Comparison of ENCODE assay signal across 13 mouse cellular contexts in genomic region chr2:93175278-93175677, GRCm38 (mm10). TPM values are rescaled to one million over a fixed set of nuclear protein-coding genes. Genes with fewer than 3 reads are reported as not detected.
DNase-seq lines count a peak whose midpoint lies in the region; ATAC-seq and TF ChIP-seq lines count a peak whose summit lies in the region.
"Had no signal": no experiment of that assay in that cellular context is flagged by ENCODE, and none has a peak within 500 bp of the region (broad histone marks: within the 10 kb centered on the region; RNA-seq: fewer than 3 reads in every experiment).

No protein-coding gene starts in this region.

- no peak for TF ChIP-seq CTCF in intestine, postnatal 0 days (IDR thresholded peaks at IDR 0.05; ENCODE audit: low read depth)
- TF ChIP-seq CTCF in stomach, postnatal 0 days (IDR thresholded peaks at IDR 0.05; ENCODE audit: low read depth): no peak

- no peaks in the 10 kb centered on the region for H3K9me3 ChIP-seq in intestine, embryonic 15.5 days
- no peaks in the 10 kb centered on the region for H3K9me3 ChIP-seq in intestine, postnatal 0 days (ENCODE audit: control insufficient read depth)
- no peaks in the 10 kb centered on the region for H3K9me3 ChIP-seq in stomach, embryonic 15.5 days
- H3K9me3 ChIP-seq in stomach, postnatal 0 days (ENCODE audit: control insufficient read depth, low read length): no peaks in the 10 kb centered on the region
- H3K9me3 ChIP-seq in limb, embryonic 10.5 days (replicated peaks): no peaks in the 10 kb centered on the region
- H3K9me3 ChIP-seq: hindbrain, embryonic 15.5 days had no signal

- no peak for ATAC-seq in intestine, embryonic 15.5 days
- no peak for ATAC-seq in intestine, postnatal 0 days
- ATAC-seq in stomach, embryonic 15.5 days (ENCODE audit: insufficient read depth, low FRiP score, low read depth): peak; percentile 14; the same call in 1 of the 2 replicates
- ATAC-seq in stomach, postnatal 0 days (ENCODE audit: low FRiP score, low TSS enrichment): no peak; the same call in 1 of the 2 replicates

- peaks cover 66% of the 10 kb centered on the region for H3K4me1 ChIP-seq in intestine, embryonic 15.5 days (replicated peaks)
- H3K4me1 ChIP-seq in intestine, postnatal 0 days (replicated peaks; ENCODE audit: control insufficient read depth, insufficient read depth, low read length): peaks cover 23% of the 10 kb centered on the region
- H3K4me1 ChIP-seq in stomach, embryonic 15.5 days: peaks cover 52% of the 10 kb centered on the region
- H3K4me1 ChIP-seq in stomach, postnatal 0 days (replicated peaks; ENCODE audit: control insufficient read depth, insufficient read depth): no peaks in the 10 kb centered on the region
- peaks cover 53% of the 10 kb centered on the region for H3K4me1 ChIP-seq in limb, embryonic 10.5 days

- no peaks in the 10 kb centered on the region for H3K36me3 ChIP-seq in intestine, embryonic 15.5 days
- no peaks in the 10 kb centered on the region for H3K36me3 ChIP-seq in intestine, postnatal 0 days (ENCODE audit: control insufficient read depth, insufficient read depth)
- H3K36me3 ChIP-seq in stomach, embryonic 15.5 days: no peaks in the 10 kb centered on the region
- no peaks in the 10 kb centered on the region for H3K36me3 ChIP-seq in stomach, postnatal 0 days (ENCODE audit: control insufficient read depth, insufficient read depth, low read length)
- H3K36me3 ChIP-seq in limb, embryonic 10.5 days: no peaks in the 10 kb centered on the region
- H3K36me3 ChIP-seq: hindbrain, embryonic 15.5 days had no signal

- TF ChIP-seq EP300 in stomach, postnatal 0 days (optimal IDR thresholded peaks at IDR 0.05): no peak

- no peak for DNase-seq in stomach, postnatal 0 days (ENCODE audit: low spot score)
- no peak for DNase-seq in limb, embryonic 10.5 days (ENCODE audit: low spot score)
- DNase-seq in spleen, adult 12 weeks (ENCODE audit: low spot score): no peak
- DNase-seq in adipocyte (ENCODE audit: low spot score): no peak
- no peak for DNase-seq in left cerebral cortex, adult 9 months (ENCODE audit: low spot score in 2 of 2)
- DNase-seq: cerebellum, postnatal 14 days; right cerebral cortex, postnatal 14 days had no signal

- H3K27ac ChIP-seq in intestine, embryonic 15.5 days: 0 out of 2 replicates have a peak overlapping the region, but pooled peaks have one; percentile 9
- H3K27ac ChIP-seq in intestine, postnatal 0 days (ENCODE audit: low read depth, low read length): no peak overlapping the region
- H3K27ac ChIP-seq in stomach, embryonic 15.5 days: 0 out of 2 replicates have a peak overlapping the region, but pooled peaks have one; percentile 40
- no peak overlapping the region for H3K27ac ChIP-seq in stomach, postnatal 0 days (replicated peaks)
- peak overlapping the region; percentile 14; the same call in 1 of the 2 replicates for H3K27ac ChIP-seq in limb, embryonic 10.5 days
- H3K27ac ChIP-seq: liver, embryonic 14.5 days had no signal

- 28% methylated on average over 5 of the region's 5 CpGs for WGBS in intestine, embryonic 15.5 days
- WGBS in intestine, postnatal 0 days: 42% methylated on average over 5 of the region's 5 CpGs
- WGBS in stomach, embryonic 15.5 days: 26% methylated on average over 5 of the region's 5 CpGs
- WGBS in stomach, postnatal 0 days: 30% methylated on average over 5 of the region's 5 CpGs
- WGBS in limb, embryonic 10.5 days: 31% methylated on average over 5 of the region's 5 CpGs

- H3K4me2 ChIP-seq in intestine, embryonic 15.5 days (replicated peaks): no peak overlapping the region
- H3K4me2 ChIP-seq in intestine, postnatal 0 days (replicated peaks; ENCODE audit: low read depth): no peak overlapping the region
- H3K4me2 ChIP-seq in stomach, embryonic 15.5 days: no peak overlapping the region
- H3K4me2 ChIP-seq in stomach, postnatal 0 days (replicated peaks; ENCODE audit: low read depth): no peak overlapping the region
- H3K4me2 ChIP-seq: hindbrain, embryonic 15.5 days had no signal

- no peak overlapping the region for H3K9ac ChIP-seq in intestine, embryonic 15.5 days
- no peak overlapping the region for H3K9ac ChIP-seq in intestine, postnatal 0 days (ENCODE audit: low read depth, low read length)
- H3K9ac ChIP-seq in stomach, embryonic 15.5 days: no peak overlapping the region
- no peak overlapping the region for H3K9ac ChIP-seq in stomach, postnatal 0 days (ENCODE audit: low read length)
- H3K9ac ChIP-seq: hindbrain, embryonic 15.5 days; liver, embryonic 14.5 days had no signal

- H3K4me3 ChIP-seq in intestine, embryonic 15.5 days (replicated peaks): no peak overlapping the region
- no peak overlapping the region for H3K4me3 ChIP-seq in intestine, postnatal 0 days (ENCODE audit: low read depth, low read length)
- H3K4me3 ChIP-seq in stomach, embryonic 15.5 days (replicated peaks): no peak overlapping the region
- no peak overlapping the region for H3K4me3 ChIP-seq in stomach, postnatal 0 days (ENCODE audit: low read depth, low read length)
- no peak overlapping the region for H3K4me3 ChIP-seq in limb, embryonic 10.5 days
- H3K4me3 ChIP-seq: hindbrain, embryonic 15.5 days; myocyte had no signal

- no peaks in the 10 kb centered on the region for H3K27me3 ChIP-seq in intestine, embryonic 15.5 days (replicated peaks)
- H3K27me3 ChIP-seq in intestine, postnatal 0 days (replicated peaks; ENCODE audit: control insufficient read depth, insufficient read depth, low read length): no peaks in the 10 kb centered on the region
- H3K27me3 ChIP-seq in stomach, embryonic 15.5 days (replicated peaks): peaks cover 16% of the 10 kb centered on the region
- no peaks in the 10 kb centered on the region for H3K27me3 ChIP-seq in stomach, postnatal 0 days (ENCODE audit: control insufficient read depth, insufficient read depth, low read length)
- H3K27me3 ChIP-seq in limb, embryonic 10.5 days (ENCODE audit: low read depth, poor library complexity, severe bottlenecking): peaks cover 81% of the 10 kb centered on the region
- H3K27me3 ChIP-seq: hindbrain, embryonic 15.5 days had no signal

RNA-seq across cellular contexts. Expression of gene Trp53i11, which starts 12.1 kb away (rescaled TPM):
- 36.0 and 38.8 TPM in 2 replicates for polyA plus RNA-seq in intestine, embryonic 15.5 days (2015; fragmentation: Nextera tagmentation; extraction: Ambion mirVana)
- 16.4 and 21.8 TPM in 2 replicates for polyA plus RNA-seq in intestine, postnatal 0 days (2015; fragmentation: Nextera tagmentation; extraction: Ambion mirVana)
- polyA plus RNA-seq in stomach, embryonic 15.5 days (2015; fragmentation: Nextera tagmentation; extraction: Ambion mirVana): 29.3 and 37.7 TPM in 2 replicates
- 17.3 and 27.8 TPM in 2 replicates for polyA plus RNA-seq in stomach, postnatal 0 days (2015; fragmentation: Nextera tagmentation; extraction: Ambion mirVana)
- 17.5 and 25.2 TPM in 2 replicates for polyA plus RNA-seq in limb, embryonic 10.5 days (2016; fragmentation: Nextera tagmentation; extraction: Ambion mirVana)

Comparison
In these comparisons a context has a peak if more than half of its experiments do, and no peak if none do; other contexts are left out.
1. H3K27ac ChIP-seq: peak in intestine, embryonic 15.5 days (single experiment), stomach, embryonic 15.5 days (single experiment) and limb, embryonic 10.5 days (single experiment); none in intestine, postnatal 0 days (single experiment) and stomach, postnatal 0 days (single experiment).